Mouse (Mus musculus) thymus, adult 2 months (tissue): ENCODE data around the gene Ptrh2.
A peak's percentile ranks its signal among the peaks of the same experiment; 100 is the strongest.

ENCODE experiments used
- CTCF ChIP-seq: fragments of 200-500 bp; IDR thresholded peaks from 2 replicates; pipeline ENCODE4 v1.5.1; 2012; ENCODE audit warnings: mild to moderate bottlenecking, control low read depth, low read length, moderate library complexity, borderline replicate concordance; ENCODE audit not compliant: control insufficient read depth, poor library complexity, insufficient read depth; ENCODE audit errors: extremely low read depth
- POLR2A ChIP-seq: fragments of 200-500 bp; IDR thresholded peaks from 2 replicates; pipeline ENCODE4 v1.6.1; 2012; ENCODE audit warnings: mild to moderate bottlenecking, low read length, control low read depth, moderate library complexity; ENCODE audit not compliant: control insufficient read depth, poor library complexity, insufficient read depth; ENCODE audit errors: extremely low read depth

- peak; percentile 44 for TF ChIP-seq POLR2A
- TF ChIP-seq CTCF, result peak; percentile 27; the same call in 1 of the 2 replicates
These were observed at the start of gene Ptrh2, which contains the start of gene Vmp1 for GRCm38 (mm10) chr11:86683395-86684125.
